Mouse (Mus musculus) embryonic facial prominence, embryonic 11.5 days (tissue): ENCODE results near the gene Pde4b. TPM values are rescaled to one million over a fixed set of nuclear protein-coding genes. Genes with fewer than 3 reads are reported as not detected.

ENCODE experiments used
- ATAC-seq: fragments of 200-750 bp; cut with Nextera tagmentation; replicated peaks from 2 replicates; pipeline ENCODE4 v1.8.0; 2017; ENCODE audit warnings: low read depth; ENCODE audit not compliant: insufficient number of reproducible peaks, low FRiP score, low TSS enrichment
- DNase-seq: peaks from one replicate; pipeline ENCODE4 v3.0.0-alpha.2; 2015; ENCODE audit warnings: low spot score
- H3K27ac ChIP-seq: fragments of 300-500 bp; sonication (generic); replicated peaks from 2 replicates; pipeline ENCODE4 v1.5.1; 2014; ENCODE audit warnings: mild to moderate bottlenecking, low read depth, low read length, control low read depth
- H3K27me3 ChIP-seq: fragments of 300-500 bp; sonication (generic); 2 replicates; pipeline ENCODE4 v1.6.1; 2014; ENCODE audit warnings: mild to moderate bottlenecking, low read length, moderate library complexity, mixed read lengths; ENCODE audit not compliant: control insufficient read depth, insufficient read depth
- H3K36me3 ChIP-seq: fragments of 300-500 bp; sonication (generic); replicated peaks from 2 replicates; pipeline ENCODE4 v1.6.1; 2014; ENCODE audit warnings: low read depth, mild to moderate bottlenecking, low read length, moderate library complexity, mixed read lengths; ENCODE audit not compliant: control insufficient read depth, insufficient read depth
- H3K4me1 ChIP-seq: fragments of 300-500 bp; sonication (generic); 2 replicates; pipeline ENCODE4 v1.6.1; 2014; ENCODE audit warnings: low read length, mixed read lengths; ENCODE audit not compliant: control insufficient read depth, insufficient read depth
- H3K4me2 ChIP-seq: fragments of 300-500 bp; sonication (generic); 2 replicates; pipeline ENCODE4 v1.6.1; 2014; ENCODE audit warnings: low read depth, mild to moderate bottlenecking, control low read depth, low read length, moderate library complexity
- H3K4me3 ChIP-seq: fragments of 300-500 bp; sonication (generic); 2 replicates; pipeline ENCODE4 v1.5.1; 2014; ENCODE audit warnings: low read depth, low read length, control low read depth
- H3K9ac ChIP-seq: fragments of 300-500 bp; sonication (generic); replicated peaks from 2 replicates; pipeline ENCODE4 v1.6.1; 2014; ENCODE audit warnings: mild to moderate bottlenecking, control low read depth, low read length
- H3K9me3 ChIP-seq: fragments of 300-500 bp; sonication (generic); replicated peaks from 2 replicates; pipeline ENCODE4 v1.6.1; 2016; ENCODE audit warnings: mild to moderate bottlenecking, low read length, inconsistent platforms, mixed read lengths; ENCODE audit not compliant: control insufficient read depth
- WGBS: fragments of 180-500 bp; shearing (Covaris S2); extraction: QIAGEN DNeasy Blood & Tissue Kit; methylation state at CpG from one replicate; pipeline ENCODE4 v1.1.7; 2014; 5-methylcytosine and 5-hydroxymethylcytosine counted together
- polyA plus RNA-seq: library from polyadenylated mRNA; unstranded; fragments of >200 nt; fragmentation: Nextera tagmentation; extraction: Ambion mirVana; gene quantifications from 2 replicates; pipeline ENCODE4 v1.2.1, GENCODE M21; 2014

Gene Pde4b
- polyA plus RNA-seq, 1 experiment from 2014 or later: 10.3 TPM

DNA sequence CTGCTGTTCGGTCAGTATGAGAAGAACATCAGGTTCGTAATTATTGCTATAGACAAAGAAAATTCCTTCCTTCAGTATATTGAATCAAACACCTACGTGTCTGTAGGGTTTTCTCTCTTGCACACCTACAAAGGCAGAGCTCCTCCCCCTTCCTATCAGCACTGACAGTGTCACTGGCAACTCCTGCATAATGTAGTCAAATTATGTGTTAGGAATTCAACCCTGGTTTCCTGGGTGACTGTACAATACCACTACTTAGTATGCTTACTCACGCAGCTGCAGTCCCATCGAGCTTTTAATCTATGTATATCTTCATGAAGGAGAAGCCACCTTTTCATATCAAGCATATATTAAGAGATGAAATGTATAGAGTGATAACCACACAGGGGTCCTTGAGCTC lies 99.5 kb downstream of the Pde4b start:
- Histone ChIP-seq H3K4me3 (no peak overlapping the region), H3K36me3 (no peaks in the 10 kb centered on the region), H3K27ac (no peak overlapping the region), H3K9me3 (no peaks in the 10 kb centered on the region), H3K4me2 (no peak overlapping the region), H3K9ac (no peak overlapping the region), H3K4me1 (no peaks in the 10 kb centered on the region), H3K27me3 (no peaks in the 10 kb centered on the region)
- no peak for ATAC-seq
- no peak for DNase-seq
- WGBS: 86% methylated on average over 5 of the region's 5 CpGs

GRCm38 (mm10) chr4:102197707-102198106 lies 110.4 kb downstream of the Pde4b start:
- no peaks in the 10 kb centered on the region for H3K27me3 ChIP-seq
- no peak for ATAC-seq
- no peak overlapping the region for H3K4me2 ChIP-seq
- no peak for DNase-seq
- no peaks in the 10 kb centered on the region for H3K9me3 ChIP-seq
- no peaks in the 10 kb centered on the region for H3K36me3 ChIP-seq
- H3K4me3 ChIP-seq: no peak overlapping the region
- no peak overlapping the region for H3K27ac ChIP-seq
- no peak overlapping the region for H3K9ac ChIP-seq
- WGBS: 85% methylated on average over 5 of the region's 5 CpGs
- H3K4me1 ChIP-seq: no peaks in the 10 kb centered on the region

DNA sequence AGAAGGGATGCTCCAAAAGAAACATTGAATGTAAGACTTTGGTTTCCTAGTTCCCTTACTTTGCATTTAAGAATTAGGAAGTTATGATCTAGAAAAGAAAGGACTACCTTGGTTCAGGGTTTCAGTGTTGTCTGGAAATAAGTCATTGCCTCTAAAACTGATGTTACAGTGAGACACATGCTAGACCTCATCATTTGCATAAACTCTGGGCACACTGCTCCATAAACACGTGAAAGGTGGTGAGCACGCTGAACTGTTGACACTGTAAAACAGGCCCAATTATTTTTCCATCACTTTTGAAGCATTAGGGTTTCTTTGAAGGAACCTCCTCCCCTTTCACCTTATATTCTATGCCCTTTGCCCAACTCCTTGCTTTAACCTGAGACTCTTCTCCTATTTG lies 122.4 kb downstream of the Pde4b start:
- WGBS: 82% methylated on average over 2 of the region's 2 CpGs
- no peak overlapping the region for H3K9ac ChIP-seq
- H3K27me3 ChIP-seq: no peaks in the 10 kb centered on the region
- H3K4me2 ChIP-seq: no peak overlapping the region
- ATAC-seq (no peak), DNase-seq (no peak)
- no peaks in the 10 kb centered on the region for H3K4me1 ChIP-seq
- no peaks in the 10 kb centered on the region for H3K36me3 ChIP-seq
- H3K27ac ChIP-seq: no peak overlapping the region
- no peaks in the 10 kb centered on the region for H3K9me3 ChIP-seq
- no peak overlapping the region for H3K4me3 ChIP-seq

GRCm38 (mm10) chr4:102226700-102227099 lies 139.4 kb downstream of the Pde4b start:
- Histone ChIP-seq H3K27me3 (no peaks in the 10 kb centered on the region), H3K27ac (no peak overlapping the region), H3K9ac (no peak overlapping the region), H3K9me3 (no peaks in the 10 kb centered on the region), H3K4me2 (no peak overlapping the region), H3K4me3 (no peak overlapping the region), H3K36me3 (no peaks in the 10 kb centered on the region), H3K4me1 (no peaks in the 10 kb centered on the region)
- ATAC-seq (no peak), DNase-seq (peak; percentile 75)

DNA sequence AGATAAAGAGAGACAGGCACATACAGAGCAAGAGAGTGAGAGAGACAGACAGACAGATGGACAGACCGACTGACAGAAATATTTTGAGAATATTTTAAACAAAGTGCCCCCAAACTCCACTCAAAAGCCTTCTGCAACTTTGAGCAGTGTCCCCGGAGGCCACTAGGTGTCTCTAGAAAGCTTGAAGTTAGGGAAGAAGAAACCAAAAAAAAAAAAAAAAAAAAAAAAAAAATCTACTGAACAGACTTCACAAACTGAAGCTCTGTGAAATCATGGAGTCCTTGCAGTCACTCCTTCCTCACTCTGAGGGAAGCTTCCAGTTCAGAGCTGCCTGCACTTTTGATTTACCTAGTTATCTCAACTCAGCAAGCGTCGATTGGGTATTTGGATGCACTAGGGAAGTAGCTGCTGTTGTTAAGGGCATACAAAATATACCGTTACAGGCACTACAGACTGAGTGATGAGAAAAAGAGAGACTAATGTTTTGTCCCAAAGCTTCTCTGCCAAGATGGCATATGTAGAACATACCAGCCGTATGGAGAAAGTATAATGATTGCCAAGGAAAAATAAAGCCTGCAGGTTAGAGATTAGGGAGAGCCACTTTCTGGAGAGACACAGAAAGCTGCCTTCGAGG lies 141.7 kb downstream of the Pde4b start:
- H3K27me3 ChIP-seq: no peaks in the 10 kb centered on the region
- 55% methylated on average over 7 of the region's 7 CpGs for WGBS
- no peak overlapping the region for H3K9ac ChIP-seq
- DNase-seq (peak; percentile 69), ATAC-seq (no peak)
- no peaks in the 10 kb centered on the region for H3K4me1 ChIP-seq
- no peaks in the 10 kb centered on the region for H3K9me3 ChIP-seq
- H3K4me3 ChIP-seq: no peak overlapping the region
- no peak overlapping the region for H3K4me2 ChIP-seq
- no peak overlapping the region for H3K27ac ChIP-seq
- no peaks in the 10 kb centered on the region for H3K36me3 ChIP-seq

DNA sequence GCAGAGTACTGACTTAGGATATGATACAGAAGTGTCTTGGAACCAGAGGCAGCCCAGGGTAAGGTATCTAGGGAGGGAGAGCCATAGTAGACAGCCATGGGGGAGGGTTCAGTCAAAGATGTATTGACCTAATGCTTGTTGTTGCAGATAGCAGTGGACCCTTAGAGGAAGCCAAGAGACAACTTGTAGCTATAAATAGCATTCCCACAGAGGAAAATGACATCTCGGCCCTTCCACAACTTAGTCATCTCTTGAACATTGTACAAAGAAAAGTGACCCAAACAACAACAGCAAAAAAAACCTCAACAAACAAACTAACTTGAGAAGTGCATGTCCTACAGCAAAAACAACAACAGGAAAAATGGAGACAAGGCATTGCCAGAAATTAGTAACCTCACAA lies 143.6 kb downstream of the Pde4b start:
- no peaks in the 10 kb centered on the region for H3K9me3 ChIP-seq
- no peaks in the 10 kb centered on the region for H3K27me3 ChIP-seq
- H3K27ac ChIP-seq: no peak overlapping the region
- H3K9ac ChIP-seq: no peak overlapping the region
- no peak overlapping the region for H3K4me2 ChIP-seq
- ATAC-seq (no peak), DNase-seq (no peak)
- no peak overlapping the region for H3K4me3 ChIP-seq
- 68% methylated on average over 1 of the region's 1 CpGs for WGBS
- no peaks in the 10 kb centered on the region for H3K36me3 ChIP-seq
- no peaks in the 10 kb centered on the region for H3K4me1 ChIP-seq

- WGBS: 85% methylated on average over 1 of the region's 1 CpGs
- no peak overlapping the region for H3K4me3 ChIP-seq
- H3K4me2 ChIP-seq: no peak overlapping the region
- DNase-seq: no peak
- H3K27ac ChIP-seq: no peak overlapping the region
- H3K27me3 ChIP-seq: no peaks in the 10 kb centered on the region
- no peak for ATAC-seq
- no peaks in the 10 kb centered on the region for H3K4me1 ChIP-seq
- no peak overlapping the region for H3K9ac ChIP-seq
- no peaks in the 10 kb centered on the region for H3K9me3 ChIP-seq
- no peaks in the 10 kb centered on the region for H3K36me3 ChIP-seq
These were observed 146.3 kb downstream of the Pde4b start for GRCm38 (mm10) chr4:102233633-102234032.

- H3K4me1 ChIP-seq: no peaks in the 10 kb centered on the region; the same call in 1 of the 2 replicates
- DNase-seq: no peak
- H3K9ac ChIP-seq: no peak overlapping the region
- no peak overlapping the region for H3K4me3 ChIP-seq
- H3K27ac ChIP-seq: no peak overlapping the region
- H3K36me3 ChIP-seq: no peaks in the 10 kb centered on the region
- 54% methylated on average over 2 of the region's 2 CpGs for WGBS
- no peak for ATAC-seq
- H3K4me2 ChIP-seq: no peak overlapping the region
- no peaks in the 10 kb centered on the region for H3K9me3 ChIP-seq
- no peaks in the 10 kb centered on the region for H3K27me3 ChIP-seq
These were observed 147.8 kb downstream of the Pde4b start for GRCm38 (mm10) chr4:102235151-102235550.
